Mouse (Mus musculus) neural tube, postnatal 0 days (tissue): ENCODE measurements around the gene Gm8232. TPM values are rescaled to one million over a fixed set of nuclear protein-coding genes. Genes with fewer than 3 reads are reported as not detected.

Source experiments
- polyA plus RNA-seq: library from polyadenylated mRNA; unstranded; fragments of >200 nt; fragmentation: Nextera tagmentation; extraction: Ambion mirVana; gene quantifications from 2 replicates; pipeline ENCODE4 v1.2.1, GENCODE M21; 2015

The Gm8232 gene
- polyA plus RNA-seq: not detected in 2 replicates

DNA sequence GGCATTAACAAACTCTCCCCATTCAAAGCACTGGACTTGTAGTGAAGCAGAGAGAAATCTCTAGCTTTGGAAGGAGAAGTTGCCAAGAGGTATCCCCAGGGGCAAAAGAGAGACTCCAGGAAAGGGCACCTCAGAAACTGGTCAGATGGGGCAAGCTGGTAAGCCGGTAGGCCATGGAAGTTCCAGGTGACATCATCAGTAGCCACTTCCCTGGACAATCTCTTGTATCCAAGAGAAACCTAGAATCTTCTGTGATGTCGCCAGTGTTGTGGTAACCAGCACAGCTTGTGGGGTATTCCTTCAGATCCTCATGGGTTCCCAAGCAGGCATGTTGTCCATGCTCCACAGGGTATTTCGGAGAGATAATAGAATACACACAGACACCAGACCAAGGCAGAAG, at the start of gene Gm8232:
TSS of gene Gm8232 (plus strand) at position 301 of the 400 bp plus-strand sequence.

DNA sequence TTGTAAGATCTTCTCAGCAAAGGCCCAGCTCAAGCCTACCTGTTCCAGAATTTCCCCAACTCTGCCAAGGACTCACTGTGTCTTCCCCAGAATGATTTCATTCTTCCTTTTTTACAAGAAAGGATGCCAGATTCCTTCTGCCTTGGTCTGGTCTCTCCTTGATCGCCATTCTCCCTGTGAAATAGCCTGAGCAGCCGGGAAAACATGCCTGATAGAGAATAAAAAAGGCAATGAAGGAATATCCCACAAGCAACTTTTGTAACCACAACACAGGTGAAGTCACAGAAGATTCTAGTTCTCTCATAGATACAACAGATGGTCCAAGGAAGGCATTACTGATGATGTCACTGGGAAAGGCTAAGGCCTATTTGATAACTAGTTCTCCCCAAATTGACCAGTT, 22.8 kb upstream of the Gm8232 start, which contains the start of gene Gm3371:
TSS of gene Gm3371 (minus strand) at position 101 of the 400 bp plus-strand sequence.

Other genes with a start within 250 kb of the Gm8232 start
- gene Gm8212, start 236.0 kb upstream of the Gm8232 start, polyA plus RNA-seq: not detected in 2 replicates
- gene 4930503E14Rik, start 220.4 kb upstream of the Gm8232 start, polyA plus RNA-seq: 0.12 TPM in 1 of 2 replicates, not detected in the other
- gene Gm8220, start 148.1 kb upstream of the Gm8232 start, polyA plus RNA-seq: not detected in 2 replicates
- not detected in 2 replicates for gene Gm5930, start 95.1 kb upstream of the Gm8232 start, polyA plus RNA-seq
- not detected in 2 replicates for gene Gm8229, start 68.3 kb upstream of the Gm8232 start, polyA plus RNA-seq
- gene Gm3371, start 22.9 kb upstream of the Gm8232 start, polyA plus RNA-seq: not detected in 2 replicates
- gene BC061237, start 58.8 kb downstream of the Gm8232 start, polyA plus RNA-seq: not detected in 2 replicates
- gene Gm17093, start 84.6 kb downstream of the Gm8232 start, polyA plus RNA-seq: not detected in 2 replicates
- not detected in 2 replicates for gene Gm8247, start 149.5 kb downstream of the Gm8232 start, polyA plus RNA-seq
- gene Gm5624, start 194.3 kb downstream of the Gm8232 start, polyA plus RNA-seq: 0.23 TPM in 1 of 2 replicates, not detected in the other